Mouse (Mus musculus): ENCODE measurements at regions not wholly inside any gene's neighbourhood (a gene's known extent, or its start where the extent isn't known, plus 50 kb on each side); places are given as distances from the start of the nearest gene placed in this dataset.

DNA sequence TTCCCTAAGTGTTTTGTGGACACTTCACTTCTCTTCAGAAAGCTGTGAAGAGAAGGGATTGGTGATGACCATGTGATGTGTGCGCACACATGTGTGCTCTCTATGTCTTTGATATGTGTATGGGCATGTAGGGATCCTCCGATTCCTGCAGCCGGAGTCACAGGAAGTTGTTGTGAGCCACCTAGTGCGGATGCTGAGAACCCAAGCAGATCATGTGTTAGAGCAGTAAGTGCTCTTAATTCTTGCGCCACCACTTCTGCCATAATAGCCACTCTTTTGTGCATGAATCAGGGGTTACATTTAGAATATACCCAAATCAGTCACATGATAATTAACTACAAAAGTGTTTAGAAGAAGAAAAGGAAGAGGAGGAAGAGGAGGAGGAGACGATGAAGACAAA is 170.7 kb downstream of the Tmem26 start:
- H3K9me3 ChIP-seq (replicated peaks) = no peaks in the 10 kb centered on the region
- H3K4me1 ChIP-seq = no peaks in the 10 kb centered on the region
- no peak overlapping the region for H3K9ac ChIP-seq
- H3K27me3 ChIP-seq = no peaks in the 10 kb centered on the region
- no peaks in the 10 kb centered on the region for H3K36me3 ChIP-seq
- WGBS = 89% methylated on average over 6 of the region's 6 CpGs
- no peak overlapping the region for H3K27ac ChIP-seq
- H3K4me3 ChIP-seq (replicated peaks) = no peak overlapping the region
- H3K4me2 ChIP-seq = no peak overlapping the region
- no peak for ATAC-seq (replicated peaks; ENCODE audit: low FRiP score)

DNA sequence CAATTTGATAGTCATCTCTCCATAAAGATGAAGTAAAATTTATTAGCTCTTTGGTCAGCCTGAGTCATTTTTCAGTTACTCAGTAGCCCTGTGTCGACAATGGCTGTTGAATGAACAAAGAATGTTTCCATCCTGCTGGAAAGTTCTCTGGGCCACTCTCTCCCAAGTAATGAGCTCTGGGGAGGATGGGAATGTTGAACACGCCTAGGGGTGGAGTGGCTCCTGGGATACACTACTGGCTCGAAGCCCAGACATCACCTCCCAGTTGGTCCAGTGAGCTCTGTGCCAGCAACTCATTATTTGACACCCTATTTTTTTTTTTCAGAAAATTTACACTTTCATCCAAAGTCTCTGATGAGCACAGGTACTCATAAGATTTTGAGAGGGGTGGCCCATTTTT is 174.1 kb downstream of the Tmem26 start:
- Histone ChIP-seq H3K27ac (no peak overlapping the region), H3K27me3 (no peaks in the 10 kb centered on the region), H3K9ac (no peak overlapping the region), H3K4me1 (no peaks in the 10 kb centered on the region), H3K9me3 (replicated peaks) (no peaks in the 10 kb centered on the region), H3K4me3 (replicated peaks) (no peak overlapping the region), H3K4me2 (no peak overlapping the region), H3K36me3 (no peaks in the 10 kb centered on the region)
- ATAC-seq (replicated peaks; ENCODE audit: low FRiP score) = no peak
- WGBS = 63% methylated on average over 3 of the region's 3 CpGs

GRCm38 (mm10) chr10:68901168-68901567 is 177.7 kb downstream of the Tmem26 start:
- H3K9me3 ChIP-seq (replicated peaks) = no peaks in the 10 kb centered on the region
- ATAC-seq (replicated peaks; ENCODE audit: low FRiP score) = no peak
- WGBS = 79% methylated on average over 4 of the region's 4 CpGs

GRCm38 (mm10) chr10:68902670-68903069 is 179.2 kb downstream of the Tmem26 start:
- H3K9ac ChIP-seq = no peak overlapping the region
- no peaks in the 10 kb centered on the region for H3K9me3 ChIP-seq (replicated peaks)
- no peaks in the 10 kb centered on the region for H3K27me3 ChIP-seq
- H3K4me3 ChIP-seq (replicated peaks) = no peak overlapping the region
- H3K27ac ChIP-seq = no peak overlapping the region
- no peak for ATAC-seq (replicated peaks; ENCODE audit: low FRiP score)
- WGBS = 30% methylated on average over 3 of the region's 3 CpGs
- H3K36me3 ChIP-seq = no peaks in the 10 kb centered on the region
- no peak overlapping the region for H3K4me2 ChIP-seq
- no peaks in the 10 kb centered on the region for H3K4me1 ChIP-seq

More at GRCm38 (mm10) chr10:68901168-68901567, 177.7 kb downstream of the Tmem26 start:
- no peak overlapping the region for H3K27ac ChIP-seq
- no peaks in the 10 kb centered on the region for H3K36me3 ChIP-seq
- H3K4me2 ChIP-seq = no peak overlapping the region
- H3K4me3 ChIP-seq (replicated peaks) = no peak overlapping the region
- no peaks in the 10 kb centered on the region for H3K4me1 ChIP-seq
- no peaks in the 10 kb centered on the region for H3K27me3 ChIP-seq
- H3K9ac ChIP-seq = no peak overlapping the region

- no peak for ATAC-seq (replicated peaks; ENCODE audit: low FRiP score)
- no peak overlapping the region for H3K4me3 ChIP-seq (replicated peaks)
- no peaks in the 10 kb centered on the region for H3K36me3 ChIP-seq
- no peaks in the 10 kb centered on the region for H3K4me1 ChIP-seq
- WGBS = 94% methylated on average over 10 of the region's 10 CpGs
- no peak overlapping the region for H3K27ac ChIP-seq
- no peak overlapping the region for H3K9ac ChIP-seq
- H3K4me2 ChIP-seq = no peak overlapping the region
- H3K27me3 ChIP-seq = no peaks in the 10 kb centered on the region
- no peaks in the 10 kb centered on the region for H3K9me3 ChIP-seq (replicated peaks)
Measured at GRCm38 (mm10) chr10:68904337-68904736, 180.9 kb downstream of the Tmem26 start.

DNA sequence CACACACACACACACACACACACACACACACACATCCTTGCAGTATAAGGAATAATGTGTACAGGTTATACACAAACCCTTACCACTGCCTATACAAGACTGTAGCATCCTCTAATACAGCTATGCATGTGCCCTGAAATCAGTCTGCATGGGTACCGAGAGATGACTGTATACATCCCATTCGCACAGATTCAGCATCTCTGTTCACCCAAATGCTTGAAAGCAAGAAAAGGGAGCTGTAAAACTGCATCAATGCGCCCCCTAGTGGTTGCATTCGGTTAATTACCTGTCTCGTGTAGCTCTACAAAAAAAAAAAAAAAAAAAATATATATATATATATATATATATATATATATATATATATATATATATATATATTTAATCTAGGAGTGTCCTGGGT is 184.8 kb downstream of the Tmem26 start:
- Histone ChIP-seq H3K4me3 (replicated peaks) (no peak overlapping the region), H3K36me3 (no peaks in the 10 kb centered on the region), H3K9ac (no peak overlapping the region), H3K27ac (no peak overlapping the region), H3K9me3 (replicated peaks) (no peaks in the 10 kb centered on the region), H3K4me1 (no peaks in the 10 kb centered on the region), H3K4me2 (no peak overlapping the region), H3K27me3 (no peaks in the 10 kb centered on the region)
- 31% methylated on average over 5 of the region's 5 CpGs for WGBS
- ATAC-seq (replicated peaks; ENCODE audit: low FRiP score) = no peak

DNA sequence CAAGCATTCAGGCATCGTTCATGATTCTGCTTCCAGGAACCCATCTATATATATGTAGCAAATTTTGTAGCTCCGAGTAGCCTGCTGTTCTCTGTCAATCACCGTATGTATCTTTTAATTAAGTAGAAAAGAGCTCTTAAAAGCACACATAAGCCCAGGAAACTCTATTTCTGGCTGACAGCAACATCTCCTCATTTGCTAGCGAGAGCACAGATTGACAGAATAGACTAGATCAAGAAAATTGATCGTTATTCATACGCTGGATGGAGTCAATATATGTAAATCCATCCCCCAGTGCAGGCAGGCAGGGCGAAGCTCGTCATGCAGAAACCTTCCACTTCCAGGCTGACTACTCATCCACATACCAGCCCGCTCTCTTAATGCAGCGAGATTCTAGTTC is 185.6 kb downstream of the Tmem26 start:
- WGBS = 69% methylated on average over 10 of the region's 10 CpGs
- Histone ChIP-seq H3K4me3 (replicated peaks) (no peak overlapping the region), H3K9ac (no peak overlapping the region), H3K4me1 (no peaks in the 10 kb centered on the region), H3K36me3 (no peaks in the 10 kb centered on the region), H3K27ac (no peak overlapping the region), H3K4me2 (no peak overlapping the region), H3K27me3 (no peaks in the 10 kb centered on the region), H3K9me3 (replicated peaks) (no peaks in the 10 kb centered on the region)
- no peak for ATAC-seq (replicated peaks; ENCODE audit: low FRiP score)

DNA sequence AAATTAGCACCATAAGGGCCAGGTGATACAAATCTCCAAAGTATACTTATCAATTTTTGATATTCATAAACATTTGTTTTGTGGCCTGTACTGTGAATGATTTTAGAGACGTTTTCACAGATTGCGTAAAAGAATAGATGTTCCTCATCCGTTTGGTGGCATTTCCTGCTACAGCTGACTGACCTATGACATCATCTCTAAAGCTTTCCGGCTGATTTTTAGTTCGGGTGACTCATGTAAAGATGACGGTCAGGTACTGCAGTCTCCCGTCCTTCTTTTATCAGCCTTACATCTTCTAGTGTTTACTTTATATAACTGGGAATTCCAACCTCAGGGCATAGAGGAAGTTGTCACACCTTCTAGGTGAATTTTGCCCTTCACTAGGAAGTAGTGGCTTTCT is 192.7 kb downstream of the Tmem26 start:
- Histone ChIP-seq H3K4me3 (replicated peaks) (no peak overlapping the region), H3K27ac (no peak overlapping the region), H3K27me3 (no peaks in the 10 kb centered on the region), H3K9me3 (replicated peaks) (no peaks in the 10 kb centered on the region), H3K36me3 (no peaks in the 10 kb centered on the region), H3K9ac (no peak overlapping the region), H3K4me2 (no peak overlapping the region), H3K4me1 (no peaks in the 10 kb centered on the region)
- 63% methylated on average over 7 of the region's 7 CpGs for WGBS
- ATAC-seq (replicated peaks; ENCODE audit: low FRiP score) = no peak

- Histone ChIP-seq H3K9ac (no peak overlapping the region), H3K27ac (no peak overlapping the region), H3K9me3 (replicated peaks) (no peaks in the 10 kb centered on the region), H3K27me3 (no peaks in the 10 kb centered on the region), H3K4me2 (no peak overlapping the region), H3K4me3 (replicated peaks) (no peak overlapping the region), H3K36me3 (no peaks in the 10 kb centered on the region), H3K4me1 (no peaks in the 10 kb centered on the region)
- WGBS = 76% methylated on average over 5 of the region's 5 CpGs
- ATAC-seq (replicated peaks; ENCODE audit: low FRiP score) = no peak
Measured at GRCm38 (mm10) chr10:68935843-68936242, 212.4 kb downstream of the Tmem26 start.

DNA sequence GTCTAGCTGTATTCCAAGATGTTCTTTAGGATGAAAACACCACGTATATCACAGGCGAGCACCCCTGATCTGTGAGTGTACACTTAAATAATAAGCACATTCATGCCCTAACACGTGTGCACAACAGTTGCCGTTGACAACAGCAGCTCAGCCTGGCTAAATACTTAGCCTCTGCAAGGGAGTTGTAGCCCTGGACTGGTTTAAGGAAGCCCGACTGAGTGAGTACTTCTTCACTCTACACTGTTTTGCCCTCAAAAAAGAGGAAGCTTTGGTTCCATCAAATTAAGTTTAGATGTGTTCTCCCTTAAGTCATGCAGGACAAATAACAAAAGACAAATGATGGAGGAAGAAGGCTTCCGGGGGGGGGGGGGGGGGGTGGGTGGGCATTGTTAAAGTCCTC is 208.0 kb upstream of the Rhobtb1 start:
- no peaks in the 10 kb centered on the region for H3K4me1 ChIP-seq
- H3K9me3 ChIP-seq (replicated peaks) = no peaks in the 10 kb centered on the region
- no peak for ATAC-seq (replicated peaks; ENCODE audit: low FRiP score)
- 89% methylated on average over 6 of the region's 6 CpGs for WGBS
- no peak overlapping the region for H3K4me3 ChIP-seq (replicated peaks)
- H3K27me3 ChIP-seq = no peaks in the 10 kb centered on the region
- H3K36me3 ChIP-seq = no peaks in the 10 kb centered on the region
- no peak overlapping the region for H3K4me2 ChIP-seq
- H3K27ac ChIP-seq = no peak overlapping the region
- H3K9ac ChIP-seq = no peak overlapping the region

GRCm38 (mm10) chr10:68956539-68956938 is 194.7 kb upstream of the Rhobtb1 start:
- ATAC-seq (replicated peaks; ENCODE audit: low FRiP score) = no peak
- Histone ChIP-seq H3K9me3 (replicated peaks) (no peaks in the 10 kb centered on the region), H3K4me2 (no peak overlapping the region), H3K4me3 (replicated peaks) (no peak overlapping the region), H3K27me3 (no peaks in the 10 kb centered on the region), H3K27ac (no peak overlapping the region), H3K9ac (no peak overlapping the region), H3K4me1 (no peaks in the 10 kb centered on the region), H3K36me3 (no peaks in the 10 kb centered on the region)
- 68% methylated on average over 7 of the region's 7 CpGs for WGBS

- no peaks in the 10 kb centered on the region for H3K36me3 ChIP-seq
- H3K4me3 ChIP-seq (replicated peaks) = no peak overlapping the region
- no peaks in the 10 kb centered on the region for H3K4me1 ChIP-seq
- no peak overlapping the region for H3K9ac ChIP-seq
- H3K27me3 ChIP-seq = no peaks in the 10 kb centered on the region
- ATAC-seq (replicated peaks; ENCODE audit: low FRiP score) = no peak
- 91% methylated on average over 1 of the region's 1 CpGs for WGBS
- H3K9me3 ChIP-seq (replicated peaks) = no peaks in the 10 kb centered on the region
- H3K4me2 ChIP-seq = no peak overlapping the region
- H3K27ac ChIP-seq = no peak overlapping the region
Measured at GRCm38 (mm10) chr10:68961376-68961775, 189.9 kb upstream of the Rhobtb1 start.

GRCm38 (mm10) chr10:68963090-68963489 is 188.1 kb upstream of the Rhobtb1 start:
- no peak for ATAC-seq (replicated peaks; ENCODE audit: low FRiP score)
- WGBS = 79% methylated on average over 8 of the region's 8 CpGs
- no peaks in the 10 kb centered on the region for H3K4me1 ChIP-seq
- H3K4me3 ChIP-seq (replicated peaks) = no peak overlapping the region
- no peaks in the 10 kb centered on the region for H3K9me3 ChIP-seq (replicated peaks)
- H3K9ac ChIP-seq = no peak overlapping the region
- no peak overlapping the region for H3K4me2 ChIP-seq
- no peak overlapping the region for H3K27ac ChIP-seq
- no peaks in the 10 kb centered on the region for H3K27me3 ChIP-seq
- H3K36me3 ChIP-seq = no peaks in the 10 kb centered on the region
